Mouse (Mus musculus) 416B (cell line): ENCODE measurements around the gene Atg16l1.

Experiments
- DNase-seq: peaks from one replicate; pipeline ENCODE4 v3.0.0; 2011; ENCODE audit warnings: low read depth

The Atg16l1 gene

DNA sequence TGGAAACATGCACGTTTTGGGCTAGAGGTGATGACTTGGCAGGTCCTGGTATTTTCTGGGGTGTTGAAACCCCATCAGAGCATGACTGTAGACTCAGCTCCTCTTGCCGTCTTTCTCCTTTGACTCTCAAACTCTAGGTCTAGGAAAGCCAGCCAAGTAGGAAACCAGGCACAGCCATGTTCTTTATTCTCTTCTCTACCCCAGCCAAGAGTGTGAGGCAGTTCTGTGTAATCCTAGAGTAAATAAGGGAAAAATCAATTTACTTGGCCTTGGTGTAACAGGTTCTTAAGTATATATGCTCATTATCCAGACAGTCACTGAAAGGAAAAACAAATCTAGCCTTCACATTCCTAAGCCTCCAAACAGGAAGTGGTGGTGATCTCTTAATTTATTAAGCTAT, 17.7 kb downstream of the Atg16l1 start:
- no peak for DNase-seq

DNA sequence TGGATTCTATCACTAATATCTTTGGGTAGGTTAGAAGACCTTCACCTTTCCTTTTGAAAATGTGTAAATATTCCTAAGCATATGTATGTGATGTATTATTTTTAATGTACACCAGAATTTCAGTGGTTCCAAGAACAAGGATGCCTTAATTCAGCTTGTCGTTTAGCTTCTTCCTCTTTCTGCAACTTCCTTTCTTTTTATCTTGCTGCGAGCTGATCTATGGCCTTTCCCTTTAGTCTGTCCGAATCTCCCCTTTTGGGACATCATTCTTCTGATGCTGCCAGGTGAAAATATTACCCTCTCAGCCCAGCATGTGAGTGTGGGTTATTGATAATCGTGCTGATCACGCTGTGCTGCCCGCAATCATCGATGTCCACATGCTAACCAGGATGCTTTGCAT, 19.2 kb downstream of the Atg16l1 start:
- DNase-seq, result no peak

DNA sequence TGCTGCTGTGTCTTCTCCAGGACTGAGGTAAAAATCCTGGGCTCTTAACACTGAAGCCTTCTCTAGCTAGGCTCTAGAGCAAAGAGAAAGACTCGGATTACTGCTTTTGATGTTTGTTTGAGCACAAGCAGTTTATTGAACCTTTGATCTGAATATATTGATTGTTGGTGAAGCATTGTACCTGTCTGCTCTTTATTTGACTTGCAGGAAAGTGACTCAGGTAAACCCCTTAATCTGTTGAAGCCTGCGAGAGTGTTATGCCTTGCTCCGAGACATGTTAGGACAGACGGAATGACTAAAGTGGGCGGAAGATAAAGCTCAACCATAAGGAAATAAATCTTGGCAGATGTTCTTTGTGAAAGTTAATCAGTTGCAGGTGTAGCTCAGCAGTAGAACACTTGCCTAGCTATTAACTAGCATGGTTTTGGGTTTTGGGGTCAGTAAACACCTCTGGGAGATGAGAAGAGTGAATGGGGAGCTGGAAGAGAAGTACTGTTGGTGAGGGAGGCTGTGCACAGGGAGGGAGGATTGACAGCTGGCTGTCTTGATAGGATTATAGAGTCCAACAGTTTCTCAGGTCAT, 23.6 kb downstream of the Atg16l1 start:
- no peak for DNase-seq

DNA sequence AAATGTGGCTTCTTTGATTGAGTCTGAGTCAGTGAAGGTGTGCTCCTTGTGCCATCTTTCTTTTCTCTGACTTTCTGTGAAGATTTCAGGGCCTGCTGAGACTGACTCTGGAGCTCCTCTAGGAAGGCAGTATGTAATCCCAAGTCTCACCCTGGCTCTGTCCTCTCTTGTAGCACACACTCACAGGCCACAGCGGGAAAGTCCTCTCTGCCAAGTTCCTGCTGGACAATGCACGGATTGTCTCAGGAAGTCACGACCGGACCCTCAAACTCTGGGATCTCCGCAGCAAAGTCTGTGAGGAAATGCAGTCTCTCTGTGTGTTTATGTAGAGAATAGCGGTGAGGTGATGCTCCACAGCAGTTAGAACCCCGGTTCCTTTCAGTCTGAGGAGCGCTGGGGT, 30.0 kb downstream of the Atg16l1 start:
- DNase-seq, result no peak

DNA sequence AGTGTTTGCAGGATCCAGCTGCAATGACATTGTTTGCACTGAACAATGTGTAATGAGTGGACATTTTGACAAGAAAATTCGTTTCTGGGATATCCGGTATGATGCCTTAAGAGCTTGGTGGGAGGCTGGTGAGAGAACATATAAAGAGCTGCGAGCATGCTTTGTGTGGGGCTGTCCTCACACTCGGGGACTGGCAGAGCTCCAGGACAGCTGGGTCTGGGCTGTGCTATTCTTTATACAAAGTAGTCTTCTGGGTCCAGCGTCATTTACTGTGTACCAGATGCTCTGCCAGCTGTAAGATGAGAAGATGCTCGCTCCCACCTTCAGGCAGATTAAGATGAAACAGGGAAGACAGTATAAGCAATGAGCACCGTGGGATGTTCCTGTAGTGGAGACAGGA, 30.6 kb downstream of the Atg16l1 start:
- no peak for DNase-seq

DNA sequence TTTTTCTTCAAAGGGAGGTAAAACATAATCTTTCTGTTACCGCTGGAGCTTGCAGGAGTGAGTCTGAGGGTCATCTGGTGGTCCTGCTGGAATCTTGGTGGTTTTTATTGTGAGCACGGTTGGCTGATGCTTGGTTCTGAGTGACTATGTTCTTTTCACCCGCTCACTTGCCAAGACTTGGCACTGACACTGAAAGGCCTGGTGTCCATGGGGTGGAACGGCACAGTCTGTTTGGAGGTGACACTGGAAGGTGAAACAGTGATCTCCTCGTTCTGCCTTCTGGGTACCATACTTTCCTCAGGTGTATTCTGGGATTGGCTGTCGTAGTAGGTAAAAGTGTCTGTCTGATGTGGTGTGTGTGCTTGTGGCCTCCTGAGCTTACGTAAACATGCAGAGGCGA, 34.0 kb downstream of the Atg16l1 start:
- no peak for DNase-seq

DNA sequence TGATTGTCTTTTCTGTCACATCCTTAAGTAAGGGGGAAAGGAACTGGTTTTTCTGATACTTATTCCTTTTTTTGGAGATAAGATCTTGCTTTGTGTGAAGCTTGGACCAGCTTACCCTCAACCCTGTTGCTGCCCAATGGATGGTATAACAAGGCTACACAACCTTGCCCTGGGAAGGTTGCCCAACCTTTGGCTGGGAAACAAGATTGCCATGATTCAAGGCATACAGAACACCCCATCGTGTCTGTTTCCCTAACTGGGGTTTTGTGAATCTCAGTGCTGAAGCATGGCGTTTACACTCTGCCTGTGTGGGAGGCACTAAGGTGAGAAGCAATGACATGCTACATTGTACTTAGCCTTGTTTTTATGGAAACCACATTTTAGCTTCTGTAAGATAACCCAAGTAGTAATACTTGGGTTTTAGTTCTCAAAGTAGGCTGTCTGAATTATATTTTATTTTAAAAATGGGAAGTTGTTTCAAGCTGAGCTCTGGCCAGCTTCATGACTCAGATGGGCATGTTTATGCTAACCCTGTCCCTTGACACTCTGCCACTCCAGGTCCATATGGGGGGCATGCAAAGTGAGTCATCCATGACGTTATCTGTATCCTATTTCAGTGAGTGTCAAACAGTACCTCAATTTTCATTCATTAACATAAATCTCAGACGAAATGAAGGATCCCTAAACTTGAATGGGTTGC, 36.9 kb downstream of the Atg16l1 start:
- peak; percentile 60 for DNase-seq

DNA sequence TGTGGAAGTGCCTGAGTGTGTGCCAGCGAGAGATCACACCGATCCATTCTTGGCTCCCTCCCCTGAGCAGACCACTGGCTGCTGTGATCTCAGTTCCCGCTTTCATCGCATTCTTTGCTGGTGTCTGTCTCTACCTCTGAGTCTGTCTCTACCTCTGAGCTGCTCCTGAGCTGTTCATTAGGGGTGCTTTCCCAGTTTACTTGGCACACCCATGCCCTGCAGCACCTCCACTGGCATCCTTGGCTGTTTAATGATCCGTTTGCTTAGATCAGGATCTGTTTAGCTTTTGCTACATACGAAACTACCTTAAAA, 37.4 kb downstream of the Atg16l1 start:
- DNase-seq, result no peak

DNA sequence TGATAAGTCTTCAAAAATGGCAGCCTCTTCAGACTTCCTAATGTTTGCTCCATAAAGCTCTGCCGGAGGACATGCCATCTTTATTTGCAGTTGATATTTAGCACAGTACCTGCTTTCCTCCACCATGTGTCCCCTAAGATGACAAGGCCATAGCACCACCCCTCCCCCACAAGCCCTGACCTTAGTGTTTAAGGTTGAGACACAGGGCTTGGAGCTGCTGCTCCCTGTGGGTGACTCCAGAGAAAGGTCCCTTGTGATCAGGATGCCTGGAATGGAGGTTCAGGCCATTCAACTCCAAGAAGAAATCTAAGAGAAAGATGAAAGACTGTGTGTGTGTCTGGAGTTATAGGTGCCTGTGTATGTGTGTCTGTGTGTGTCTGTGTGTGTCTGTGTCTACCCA, 42.0 kb downstream of the Atg16l1 start:
- no peak for DNase-seq

DNA sequence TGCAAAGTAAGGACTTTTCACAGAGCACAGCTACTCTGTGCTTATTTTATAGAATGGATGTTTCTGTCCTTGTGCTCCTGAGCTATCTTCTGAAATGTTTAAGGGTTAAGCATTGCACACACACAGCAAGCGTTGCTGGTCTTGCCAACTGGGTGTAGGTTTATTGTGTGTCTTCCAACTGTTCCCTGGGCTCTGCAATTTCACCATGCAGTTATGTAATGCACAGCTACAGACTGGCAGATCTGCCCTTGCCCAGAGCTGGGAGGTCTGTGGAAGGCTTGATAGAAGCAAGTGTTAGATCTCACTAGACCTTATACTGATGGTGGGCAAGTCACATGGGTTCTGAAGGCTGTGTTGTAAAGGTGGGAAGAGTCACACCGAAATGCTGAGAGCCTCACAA, 42.6 kb downstream of the Atg16l1 start:
- no peak for DNase-seq

DNA sequence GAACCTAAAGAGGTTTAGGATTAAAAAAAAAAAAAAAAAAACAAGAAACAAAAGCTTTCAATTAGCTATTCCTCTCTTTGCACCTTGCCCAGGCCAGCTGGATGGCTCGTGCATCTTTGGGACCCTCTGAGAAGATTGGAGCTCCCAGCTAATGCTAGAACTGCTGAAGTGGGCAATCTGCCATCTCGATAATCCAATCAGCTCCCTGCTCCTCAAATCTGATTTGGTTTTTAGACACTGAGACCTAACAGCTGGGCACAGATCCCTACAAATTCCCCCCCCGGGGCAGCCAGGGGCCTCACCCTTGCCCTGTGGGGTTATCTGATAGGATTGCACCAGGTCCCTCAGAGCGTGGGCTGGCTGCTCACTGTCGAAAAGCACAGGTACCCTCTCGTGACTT, 47.9 kb downstream of the Atg16l1 start, which contains the start of gene Sag:
TSS of gene Sag (plus strand) at position 105 of the 400 bp plus-strand sequence.
- DNase-seq, result no peak

DNA sequence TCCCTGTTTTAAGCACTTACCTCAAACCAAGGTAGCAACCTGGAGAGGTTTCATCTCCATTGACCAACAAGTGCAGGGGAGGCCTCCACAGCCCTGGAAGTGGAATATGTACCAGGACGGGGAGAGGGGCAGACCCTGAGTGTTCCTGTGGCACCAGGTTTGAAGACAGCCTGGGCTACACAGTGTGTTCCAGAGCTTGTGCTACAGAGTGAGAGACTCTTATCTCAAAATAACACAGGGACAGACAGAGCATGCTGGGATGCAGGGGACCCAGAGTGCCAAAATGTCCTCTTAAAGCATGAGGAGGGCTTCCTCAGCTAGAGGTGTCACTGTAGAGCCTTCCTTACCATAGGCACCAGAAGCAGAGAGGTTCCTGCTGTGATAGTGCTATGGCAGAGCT, 52.1 kb downstream of the Atg16l1 start:
- no peak for DNase-seq

DNA sequence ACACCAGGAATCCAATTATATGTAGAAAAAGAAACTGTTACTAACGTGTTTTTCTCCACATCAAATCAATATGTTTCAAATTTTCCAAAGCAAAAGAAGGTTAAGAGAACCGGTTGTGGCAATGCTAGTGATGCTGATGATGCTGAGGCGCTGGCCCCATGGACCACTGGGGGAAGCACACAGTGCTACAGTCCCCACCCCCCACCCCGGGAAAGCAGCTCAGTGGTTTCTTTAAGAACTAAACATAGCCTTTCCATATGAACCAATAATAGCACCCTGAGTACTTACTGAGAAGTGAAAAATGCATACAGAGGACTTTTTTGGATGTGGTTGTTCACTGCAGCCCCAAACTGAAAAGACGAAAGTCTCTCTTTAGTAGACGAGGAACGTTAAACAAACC, 55.7 kb downstream of the Atg16l1 start:
- no peak for DNase-seq

DNA sequence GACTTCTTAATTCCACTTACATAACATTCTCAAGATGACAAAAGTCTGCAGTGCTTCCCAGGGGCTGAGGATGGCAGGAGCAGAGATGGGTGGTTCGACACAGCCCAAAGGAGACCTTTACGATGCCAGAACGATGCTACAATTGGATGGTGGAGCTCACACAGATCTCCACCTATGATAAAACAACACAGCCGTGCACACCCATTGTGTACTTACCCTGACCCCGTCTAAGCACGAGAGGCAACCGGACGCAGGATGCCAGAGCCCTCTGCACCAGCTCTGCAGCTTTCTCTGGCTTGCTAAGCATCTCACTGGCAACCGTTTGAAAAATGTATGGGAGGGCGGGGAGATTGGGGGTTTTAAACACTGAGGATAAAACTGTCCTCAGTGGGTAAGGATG, 56.4 kb downstream of the Atg16l1 start:
- DNase-seq, result no peak

DNA sequence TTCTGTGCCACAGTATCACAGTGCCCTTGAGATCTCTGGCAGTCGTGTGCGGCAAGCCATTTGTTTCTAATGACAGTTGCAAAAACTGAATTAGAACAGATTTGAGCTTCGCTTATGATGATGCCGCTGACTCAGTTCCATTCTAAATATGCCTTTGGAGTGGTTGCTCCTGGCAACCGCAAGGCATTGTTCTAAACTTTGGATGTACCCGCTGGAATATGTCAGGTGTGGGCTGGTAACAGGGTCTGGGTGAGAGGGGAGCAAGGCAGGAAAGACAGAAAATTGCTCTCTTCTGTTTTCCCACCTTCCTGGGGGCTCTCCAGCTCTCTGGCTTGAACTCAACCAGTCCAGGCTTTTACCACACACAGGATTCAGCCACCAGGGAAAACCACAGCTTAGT, 57.5 kb downstream of the Atg16l1 start:
- DNase-seq, result no peak

DNA sequence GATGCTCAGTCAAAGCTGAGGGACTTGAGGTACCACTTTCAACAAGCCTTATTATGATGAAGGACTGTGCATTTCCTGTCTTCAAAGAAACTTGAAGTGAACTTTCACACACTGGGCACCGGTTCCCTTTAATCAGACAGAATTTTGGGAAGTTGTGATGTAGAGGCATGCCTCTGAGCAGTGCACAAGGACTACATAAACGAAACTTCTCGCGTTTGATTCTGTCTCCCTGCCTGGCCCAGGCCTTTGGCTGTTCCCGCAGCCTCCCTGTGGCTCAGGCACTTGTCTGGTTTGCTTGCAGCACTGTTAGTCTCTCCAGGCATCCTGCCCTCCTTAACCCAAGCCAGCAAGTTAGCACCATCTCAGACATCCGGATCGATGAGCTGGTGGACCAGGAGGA, 58.0 kb downstream of the Atg16l1 start:
- DNase-seq, result no peak

DNA sequence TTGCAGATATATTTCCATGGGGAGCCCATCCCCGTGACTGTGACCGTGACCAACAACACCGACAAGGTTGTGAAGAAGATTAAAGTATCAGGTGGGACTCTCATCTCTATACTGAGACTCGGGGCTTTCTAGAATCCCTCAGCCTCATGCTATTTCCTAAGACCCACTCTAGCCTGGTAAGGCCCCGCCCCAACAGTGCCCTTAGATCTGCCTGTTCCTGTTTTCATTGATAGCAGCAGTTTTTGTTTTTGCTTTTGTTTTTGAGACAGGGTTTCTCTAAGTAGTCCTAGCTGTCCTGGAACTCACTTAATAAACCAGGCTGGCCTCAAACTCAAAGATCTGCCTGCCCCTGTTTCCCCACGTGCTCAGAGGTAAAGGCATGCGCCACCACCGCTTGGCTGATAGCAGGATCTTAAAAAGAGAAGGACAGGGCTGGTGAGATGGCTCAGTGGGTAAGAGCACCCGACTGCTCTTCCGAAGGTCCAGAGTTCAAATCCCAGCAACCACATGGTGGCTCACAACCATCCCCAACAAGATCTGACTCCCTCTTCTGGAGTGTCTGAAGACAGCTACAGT, 68.8 kb downstream of the Atg16l1 start:
- DNase-seq, result no peak

DNA sequence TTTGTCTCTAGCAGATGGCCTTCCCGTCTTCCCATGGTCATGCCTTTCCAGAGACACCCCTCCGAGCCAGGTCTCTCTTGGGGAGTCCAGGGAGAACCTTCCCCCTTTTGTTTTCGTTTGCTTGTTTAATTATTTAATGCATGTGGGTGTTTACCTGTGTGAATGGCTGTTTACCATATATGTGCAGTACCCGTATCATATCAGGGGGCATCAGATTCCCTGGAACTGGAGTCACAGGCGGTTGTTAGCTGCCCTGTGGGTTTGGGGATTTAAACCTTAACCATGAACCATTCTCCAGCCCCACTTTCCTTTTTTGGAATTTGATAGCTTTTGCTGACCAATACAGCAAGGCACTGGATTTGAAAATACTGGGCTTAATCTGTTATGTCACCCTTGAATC, 69.6 kb downstream of the Atg16l1 start:
- no peak for DNase-seq

DNA sequence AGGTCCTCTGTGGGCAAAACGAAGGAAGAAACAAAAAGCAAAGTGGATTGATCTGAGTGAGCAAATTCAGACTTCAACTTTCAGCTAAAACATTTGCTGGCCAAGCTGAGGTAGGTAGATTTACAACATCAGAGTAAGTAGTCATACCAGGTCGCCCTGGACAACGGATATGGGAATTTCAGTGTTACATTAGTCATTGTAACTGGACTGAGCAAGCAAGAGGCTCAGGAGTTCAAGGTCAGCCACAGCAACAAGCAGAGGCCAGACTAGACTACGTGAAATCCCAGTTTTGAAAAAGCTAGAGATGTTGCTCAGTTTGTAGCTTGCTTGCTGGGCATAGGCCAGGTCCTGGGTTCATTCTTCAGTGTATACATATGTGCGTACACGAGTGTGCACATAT, 70.3 kb downstream of the Atg16l1 start:
- peak; percentile 33 for DNase-seq

DNA sequence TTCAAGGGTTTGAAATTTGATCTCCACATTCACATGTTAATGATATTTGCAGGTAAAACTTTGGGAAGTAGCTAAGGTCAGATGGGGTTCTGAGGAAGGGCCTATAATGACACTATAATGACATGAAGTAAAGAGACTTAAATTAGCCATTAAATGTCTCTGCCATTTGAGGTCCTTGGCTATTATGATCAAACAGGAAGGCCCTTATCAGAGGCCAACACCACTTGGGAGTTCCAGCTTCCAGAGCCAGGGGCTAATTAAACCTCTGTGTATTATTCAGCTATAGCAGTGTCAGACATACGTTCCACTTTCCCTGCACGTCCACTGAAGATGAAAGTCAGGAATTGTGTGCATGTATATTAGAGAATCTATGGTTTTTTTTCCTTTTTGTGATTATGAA, 70.8 kb downstream of the Atg16l1 start:
- no peak for DNase-seq

DNA sequence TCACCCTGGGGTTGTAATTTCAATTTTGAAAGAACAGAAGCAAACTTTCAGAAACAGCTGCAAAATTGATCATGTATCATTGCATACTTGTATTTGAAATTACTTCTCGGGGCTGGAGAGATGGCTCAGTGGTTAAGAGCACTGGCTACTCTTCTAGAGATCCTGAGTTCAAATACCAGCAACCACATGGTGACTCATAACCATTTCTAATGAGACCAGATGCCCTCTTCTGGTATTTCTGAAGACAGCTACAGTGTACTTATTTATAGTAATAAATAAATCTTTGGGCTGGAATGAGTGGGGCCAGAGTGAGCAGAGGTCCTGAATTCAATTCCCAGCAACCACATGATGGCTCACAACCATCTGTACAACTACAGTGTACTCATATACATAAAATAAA, 71.8 kb downstream of the Atg16l1 start:
- DNase-seq, result peak; percentile 73

DNA sequence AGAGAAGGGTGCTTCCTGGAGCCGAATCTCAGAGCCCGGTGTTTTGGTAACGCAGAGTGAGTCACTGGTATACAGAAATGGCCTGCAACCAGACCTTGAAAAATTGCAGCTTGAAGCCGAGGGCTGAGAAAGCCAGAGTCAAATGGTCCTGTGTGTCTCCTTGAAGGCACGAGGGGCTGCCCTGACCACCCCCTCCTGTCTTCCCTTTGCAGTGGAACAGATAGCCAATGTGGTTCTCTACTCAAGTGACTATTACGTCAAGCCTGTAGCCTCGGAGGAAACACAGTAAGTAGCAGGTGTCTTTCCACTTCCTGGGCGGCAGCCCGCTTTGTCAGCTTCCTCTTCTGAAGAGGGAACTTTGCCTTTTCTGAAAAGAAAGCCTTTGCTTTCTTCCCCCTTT, 72.5 kb downstream of the Atg16l1 start:
- peak; percentile 77 for DNase-seq

DNA sequence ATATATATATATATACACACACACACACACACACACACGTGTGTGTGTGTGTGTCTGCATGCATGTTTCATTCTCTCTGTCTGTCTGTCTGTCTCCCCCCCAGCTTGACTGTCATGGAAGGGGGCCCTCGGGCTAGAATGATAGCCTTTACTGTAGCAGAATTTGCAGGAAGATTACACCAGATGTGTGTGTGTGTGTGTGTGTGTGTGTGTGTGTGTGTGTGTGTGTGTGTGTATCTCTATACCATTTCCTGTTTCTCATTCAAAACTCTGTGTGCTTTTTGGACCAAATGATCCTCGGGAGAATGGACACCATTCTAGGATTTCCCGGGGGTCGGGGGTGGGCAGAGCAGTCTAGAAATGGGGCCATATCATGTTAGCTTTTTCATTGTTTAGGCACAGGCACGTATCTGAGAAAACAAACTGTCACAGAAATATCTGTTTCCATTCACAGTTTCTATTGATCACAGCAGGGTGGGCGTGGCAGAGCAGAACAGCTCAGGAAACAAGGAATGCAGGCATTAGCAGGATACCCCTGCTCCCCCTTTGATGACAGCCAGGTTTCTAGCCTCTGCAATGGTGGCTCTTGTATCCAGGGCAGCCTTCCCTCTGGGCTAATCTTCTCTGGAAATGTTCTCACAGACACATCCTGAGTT, 73.4 kb downstream of the Atg16l1 start:
- DNase-seq, result peak; percentile 10
